Mouse (Mus musculus): ENCODE measurements around the gene Tmem222. TPM values are rescaled to one million over a fixed set of nuclear protein-coding genes. Genes with fewer than 3 reads are reported as not detected.

The Tmem222 gene
- total RNA-seq, 2 experiments from 2014 or later = 35.1 to 35.6 TPM

Other genes starting within 250 kb of the Tmem222 start
- gene Wasf2, start 147.3 kb downstream of the Tmem222 start, total RNA-seq (2021) = 100 to 1,000 TPM; 141 to 149 TPM
- gene Cd164l2, start 65.7 kb downstream of the Tmem222 start, total RNA-seq (2021) = not detected
- under 1 TPM; 0.20 to 0.45 TPM for gene Gpr3, start 65.3 kb downstream of the Tmem222 start, total RNA-seq (2021)
- 1 to 10 TPM; 6.3 to 6.8 TPM for gene Map3k6, start 37.0 kb downstream of the Tmem222 start, total RNA-seq (2021)
- under 1 TPM; 0.48 to 0.79 TPM for gene Sytl1, start 14.7 kb downstream of the Tmem222 start, total RNA-seq (2021)
- 10 to 100 TPM; 46.9 to 47.9 TPM for gene Wdtc1, start 75.7 kb upstream of the Tmem222 start, total RNA-seq (2021)
- gene Slc9a1, start 91.9 kb upstream of the Tmem222 start, total RNA-seq (2021) = 10 to 100 TPM; 21.1 to 24.4 TPM
- gene Tent5b, start 202.3 kb upstream of the Tmem222 start, total RNA-seq (2021) = 1 to 10 TPM; 1.9 to 3.1 TPM
- 1 to 10 TPM; 1.4 to 2.4 TPM for gene Trnp1, start 220.8 kb upstream of the Tmem222 start, total RNA-seq (2021)
- gene Kdf1, start 241.2 kb upstream of the Tmem222 start, total RNA-seq (2021) = not detected

Measured in heart, postnatal 4 days (tissue).